Mouse (Mus musculus): ENCODE data around the gene C2cd4b.

Gene C2cd4b

GRCm38 (mm10) chr9:67759163-67759955 is at the start of gene C2cd4b:
Gene C2cd4b, plus strand, starts transcription at chr9:67759437.
- peak; percentile 68 for DNase-seq (ENCODE audit: low read depth, low spot score)

GRCm38 (mm10) chr9:67711051-67711877 is 48.0 kb upstream of the C2cd4b start:
- DNase-seq (ENCODE audit: low read depth, low spot score): peak; percentile 73

GRCm38 (mm10) chr9:67712146-67712545 is 47.1 kb upstream of the C2cd4b start:
- no peak for DNase-seq (ENCODE audit: low read depth, low spot score)

- no peak for DNase-seq (ENCODE audit: low read depth, low spot score)
These were observed 42.2 kb upstream of the C2cd4b start for GRCm38 (mm10) chr9:67717081-67717480.

- no peak for DNase-seq (ENCODE audit: low read depth, low spot score)
These were observed 40.6 kb upstream of the C2cd4b start for GRCm38 (mm10) chr9:67718596-67718995.

GRCm38 (mm10) chr9:67720150-67720549 is 39.1 kb upstream of the C2cd4b start:
- DNase-seq (ENCODE audit: low read depth, low spot score): no peak

- DNase-seq (ENCODE audit: low read depth, low spot score): no peak
These were observed 36.9 kb upstream of the C2cd4b start for GRCm38 (mm10) chr9:67722378-67722777.

- no peak for DNase-seq (ENCODE audit: low read depth, low spot score)
These were observed 34.0 kb upstream of the C2cd4b start for GRCm38 (mm10) chr9:67725196-67725595.

- DNase-seq (ENCODE audit: low read depth, low spot score): no peak
These were observed 25.5 kb upstream of the C2cd4b start for GRCm38 (mm10) chr9:67733716-67734115.

GRCm38 (mm10) chr9:67735426-67735825 is 23.8 kb upstream of the C2cd4b start:
- DNase-seq (ENCODE audit: low read depth, low spot score): peak; percentile 33

- DNase-seq (ENCODE audit: low read depth, low spot score): no peak
These were observed 18.0 kb upstream of the C2cd4b start for GRCm38 (mm10) chr9:67741256-67741655.

GRCm38 (mm10) chr9:67753411-67754182 is 5.6 kb upstream of the C2cd4b start:
- no peak for DNase-seq (ENCODE audit: low read depth, low spot score)

- no peak for DNase-seq (ENCODE audit: low read depth, low spot score)
These were observed 4.5 kb upstream of the C2cd4b start for GRCm38 (mm10) chr9:67754713-67755112.

- peak; percentile 77 for DNase-seq (ENCODE audit: low read depth, low spot score)
These were observed 551 bp upstream of the C2cd4b start for GRCm38 (mm10) chr9:67758686-67759085.

- peak; percentile 48 for DNase-seq (ENCODE audit: low read depth, low spot score)
These were observed 923 bp downstream of the C2cd4b start for GRCm38 (mm10) chr9:67759956-67760764.

GRCm38 (mm10) chr9:67760991-67761390 is 1.8 kb downstream of the C2cd4b start:
- DNase-seq (ENCODE audit: low read depth, low spot score): no peak

GRCm38 (mm10) chr9:67763326-67763725 is 4.1 kb downstream of the C2cd4b start:
- DNase-seq (ENCODE audit: low read depth, low spot score): no peak

- DNase-seq (ENCODE audit: low read depth, low spot score): no peak
These were observed 7.2 kb downstream of the C2cd4b start for GRCm38 (mm10) chr9:67766405-67766804.

- no peak for DNase-seq (ENCODE audit: low read depth, low spot score)
These were observed 7.7 kb downstream of the C2cd4b start for GRCm38 (mm10) chr9:67766948-67767347.

- DNase-seq (ENCODE audit: low read depth, low spot score): no peak
These were observed 9.6 kb downstream of the C2cd4b start for GRCm38 (mm10) chr9:67768843-67769242.

- no peak for DNase-seq (ENCODE audit: low read depth, low spot score)
These were observed 10.2 kb downstream of the C2cd4b start for GRCm38 (mm10) chr9:67769401-67769800.

Data from CD4-positive, CD25-positive, alpha-beta regulatory T cell, adult 2 months (primary cell).